Mouse (Mus musculus) gastrocnemius, postnatal 25 days (tissue): ENCODE measurements at regions not wholly inside any gene's neighbourhood (a gene's known extent, or its start where the extent isn't known, plus 50 kb on each side); places are given as distances from the start of the nearest gene placed in this dataset.

ENCODE experiments used
- DNase-seq: peaks from one replicate; pipeline ENCODE4 v3.0.0; 2022

DNA sequence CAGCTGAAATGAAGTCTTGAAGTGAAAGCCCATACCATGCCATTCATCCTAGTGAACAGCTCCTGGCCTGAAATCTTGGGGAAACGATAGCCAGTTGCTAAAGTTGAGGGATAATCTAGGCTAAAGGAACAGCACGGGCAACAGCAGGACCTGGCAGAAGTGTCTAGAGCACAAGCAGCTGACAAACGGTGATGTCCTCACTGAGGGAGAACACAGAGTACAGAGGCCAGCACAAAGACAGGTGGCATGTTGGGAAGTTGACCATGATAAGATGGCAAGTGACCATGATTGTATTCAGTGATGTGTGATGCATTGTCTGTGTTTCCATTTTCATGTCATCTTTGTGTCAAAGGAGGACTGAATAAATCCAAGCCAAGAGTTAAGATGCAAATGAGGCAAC is 212.4 kb upstream of the Ntm start:
- no peak for DNase-seq

- DNase-seq, result no peak
Observed at GRCm38 (mm10) chr9:30183409-30183808, 220.5 kb upstream of the Ntm start.

DNA sequence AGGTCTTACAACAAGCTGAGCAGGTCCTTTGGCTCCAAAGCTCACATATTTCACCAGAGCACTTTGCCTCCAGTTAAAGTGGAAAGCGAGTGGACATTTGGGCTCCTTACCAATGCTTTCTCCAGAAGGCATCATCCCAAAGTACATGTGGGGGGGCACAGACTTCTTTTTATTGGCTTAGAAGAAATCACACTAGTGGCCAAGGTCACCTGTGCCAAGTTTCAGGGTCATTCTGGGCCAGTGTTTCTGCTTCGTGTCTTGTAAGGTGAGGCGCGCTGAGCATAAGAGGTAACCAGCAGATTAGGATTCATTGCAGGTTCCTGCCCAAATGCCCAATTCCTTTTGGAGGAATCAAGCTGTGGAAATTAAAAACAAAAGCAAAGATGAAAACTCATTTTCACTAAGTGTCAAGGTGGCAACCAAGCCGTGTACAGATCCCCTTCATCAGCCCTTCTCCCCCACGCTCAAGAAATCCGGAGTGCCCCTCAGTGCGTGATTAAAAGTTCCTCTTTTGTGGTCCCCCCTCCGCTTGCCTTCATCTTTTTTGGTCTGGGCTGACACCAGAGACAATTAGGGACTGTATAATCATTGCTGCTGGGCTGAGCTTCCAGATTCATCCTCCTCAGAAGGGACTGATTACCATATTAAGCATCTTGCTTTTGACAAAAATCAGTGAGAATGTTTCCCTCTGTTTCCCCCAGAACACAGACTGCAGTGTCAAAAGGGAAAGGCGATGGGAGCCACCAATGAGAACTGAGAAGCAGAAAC is 222.2 kb upstream of the Ntm start:
- DNase-seq, result no peak

DNA sequence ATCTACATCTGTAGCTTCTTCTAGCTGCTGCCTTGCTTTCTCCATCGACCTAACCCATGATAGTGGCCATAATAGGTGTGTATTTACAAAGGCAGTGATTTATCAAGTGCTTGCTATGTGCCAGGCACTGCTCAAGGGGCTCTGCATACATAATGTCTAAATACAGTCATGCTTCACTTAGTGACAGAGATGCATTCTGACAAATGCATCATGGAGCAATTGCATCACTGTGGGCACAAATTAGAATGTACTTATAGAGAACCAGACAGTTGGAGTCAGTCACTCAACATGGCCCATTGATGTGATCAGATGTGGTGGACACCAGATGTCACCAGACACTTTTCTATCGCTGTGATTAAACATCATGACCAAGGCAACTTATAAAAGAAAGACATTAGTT is 223.3 kb upstream of the Ntm start:
- DNase-seq, result no peak

DNA sequence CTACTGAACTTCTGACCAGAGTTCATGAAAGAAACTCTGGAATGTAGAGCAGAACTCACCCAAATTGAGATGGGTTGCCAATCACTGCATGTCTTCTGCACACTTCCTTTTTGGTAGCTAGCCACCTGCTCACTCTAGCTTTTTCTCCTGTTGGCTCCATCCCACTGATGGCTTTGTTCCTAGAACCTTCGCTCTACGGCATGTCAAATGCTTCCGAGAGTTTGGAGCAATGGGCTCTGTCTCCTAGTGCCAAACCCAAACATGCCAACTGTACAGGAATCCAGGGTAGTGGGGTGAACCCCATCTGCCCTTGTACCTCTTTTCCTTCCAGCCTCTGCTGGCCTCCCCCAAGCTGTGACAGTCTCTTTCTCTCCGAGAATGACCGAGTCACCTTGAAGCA is 227.1 kb upstream of the Ntm start:
- DNase-seq, result no peak

GRCm38 (mm10) chr9:30191119-30191518 is 228.2 kb upstream of the Ntm start:
- DNase-seq, result no peak

DNA sequence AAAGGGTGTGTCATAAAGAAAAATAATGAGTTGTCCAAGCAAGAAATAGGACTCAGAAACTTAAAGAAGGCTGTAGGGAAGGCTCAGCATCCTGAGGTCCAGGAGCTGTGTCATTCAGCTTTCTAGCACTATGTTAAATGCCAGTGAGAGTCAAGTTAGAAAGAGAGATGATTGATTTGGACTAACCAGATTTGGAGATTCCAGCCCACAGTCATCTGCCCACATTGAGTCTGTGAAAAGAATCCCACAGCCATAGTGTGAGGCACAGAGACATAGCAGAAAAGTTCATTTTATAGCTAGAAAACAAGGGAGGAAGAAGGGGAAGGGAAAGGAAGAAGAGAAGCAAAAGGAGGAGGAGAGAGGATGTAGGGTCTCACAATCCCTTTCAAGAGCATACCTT is 229.0 kb upstream of the Ntm start:
- DNase-seq, result no peak

DNA sequence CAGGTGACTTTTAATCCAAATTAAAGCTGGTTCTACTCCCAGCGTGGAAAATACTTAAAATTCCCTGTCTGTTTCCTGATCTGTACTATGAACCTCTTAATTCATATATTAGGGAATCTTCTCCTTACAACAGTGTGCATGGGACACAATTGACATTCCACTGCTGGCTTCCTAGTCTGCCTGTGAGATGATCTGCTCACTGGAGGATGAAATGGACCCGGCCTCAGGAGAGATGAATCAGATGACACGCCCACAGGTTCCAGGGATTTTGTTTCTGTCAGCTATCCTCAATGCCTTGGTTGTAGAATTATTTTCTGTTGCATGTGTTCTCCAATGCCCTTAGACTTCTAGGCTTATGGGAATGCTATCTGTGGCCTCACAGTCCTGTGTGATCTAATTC is 231.9 kb upstream of the Ntm start:
- DNase-seq, result no peak

- no peak for DNase-seq
Observed at GRCm38 (mm10) chr9:30202411-30202810, 224.5 kb upstream of the Snx19 start.

- no peak for DNase-seq
Observed at GRCm38 (mm10) chr9:30207631-30208030, 219.3 kb upstream of the Snx19 start.

- no peak for DNase-seq
Observed at GRCm38 (mm10) chr9:30209806-30210205, 217.1 kb upstream of the Snx19 start.

- DNase-seq, result no peak
Observed at GRCm38 (mm10) chr9:30212471-30213075, 214.3 kb upstream of the Snx19 start.

GRCm38 (mm10) chr9:30234501-30235163 is 192.3 kb upstream of the Snx19 start:
- DNase-seq, result no peak

DNA sequence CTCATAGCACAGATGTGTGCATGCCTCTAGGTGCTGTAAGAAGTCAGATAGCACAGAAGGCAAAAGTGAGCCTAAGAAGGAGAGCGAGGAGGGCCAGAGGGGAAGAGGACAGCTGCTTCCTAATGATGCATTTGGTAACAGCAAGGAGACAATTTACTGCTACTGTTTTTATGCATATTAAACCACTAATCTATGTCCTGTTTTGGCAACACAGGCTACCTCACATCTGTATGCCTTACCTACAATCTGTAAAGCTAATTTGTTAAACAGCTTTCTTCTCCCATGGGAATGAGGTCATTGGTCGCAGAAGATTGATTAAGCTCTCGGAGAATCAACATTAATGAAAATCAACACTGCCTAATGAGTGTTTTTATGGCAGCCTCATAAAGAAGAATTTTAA is 191.1 kb upstream of the Snx19 start:
- no peak for DNase-seq

GRCm38 (mm10) chr9:30242107-30242506 is 184.8 kb upstream of the Snx19 start:
- DNase-seq, result no peak

DNA sequence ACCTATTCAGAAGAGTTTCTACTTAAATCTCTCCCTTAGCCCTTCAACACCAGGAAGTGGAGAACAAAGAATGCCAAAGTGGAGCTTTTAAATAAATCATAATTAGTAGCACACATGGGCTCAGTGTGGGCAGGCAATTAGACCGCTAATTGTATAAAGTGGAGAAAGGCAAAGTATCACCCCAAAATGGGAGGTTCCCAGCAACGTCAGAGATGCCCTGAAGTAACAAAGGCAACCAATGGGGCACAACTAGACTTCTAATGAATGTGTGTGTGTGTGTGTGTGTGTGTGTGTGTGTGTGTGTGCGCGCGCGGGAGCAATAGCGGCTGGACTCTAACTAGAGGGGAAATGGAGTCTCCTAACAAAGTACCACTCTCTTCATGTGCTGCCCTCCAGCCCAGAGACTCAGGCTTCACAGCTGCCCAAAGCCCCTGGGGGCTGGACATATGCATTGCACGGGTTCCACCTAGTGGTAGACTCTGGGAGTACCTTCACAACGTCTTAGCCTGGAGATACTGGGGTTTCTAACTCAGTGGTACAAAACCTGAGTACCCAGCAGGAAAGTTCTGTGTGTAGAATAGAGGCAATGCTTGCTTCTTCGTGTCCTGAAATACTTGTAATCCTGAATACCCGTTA is 162.3 kb upstream of the Snx19 start:
- DNase-seq, result peak; percentile 14

- no peak for DNase-seq
Observed at GRCm38 (mm10) chr9:30271081-30271480, 155.8 kb upstream of the Snx19 start.

DNA sequence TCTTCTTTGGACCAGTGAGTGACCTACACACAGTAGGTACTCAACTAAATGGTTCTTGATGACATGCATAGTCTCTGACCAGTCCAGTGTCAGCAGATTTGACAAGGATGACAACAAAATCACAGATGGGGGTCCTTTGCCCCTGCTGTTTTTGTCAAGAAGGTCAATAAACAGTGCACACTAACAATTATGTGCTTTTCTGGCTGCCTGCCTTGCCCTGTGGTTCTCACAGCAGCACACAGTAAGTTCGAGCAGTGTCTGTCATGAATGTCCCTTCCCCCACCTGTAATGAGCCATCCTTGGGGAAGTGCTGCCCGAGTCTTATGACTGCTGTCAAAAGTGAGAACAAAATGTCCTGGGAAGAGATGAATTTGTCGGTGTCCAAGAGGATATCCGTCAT is 153.1 kb upstream of the Snx19 start:
- DNase-seq, result no peak

GRCm38 (mm10) chr9:30278231-30278630 is 148.7 kb upstream of the Snx19 start:
- DNase-seq, result no peak

DNA sequence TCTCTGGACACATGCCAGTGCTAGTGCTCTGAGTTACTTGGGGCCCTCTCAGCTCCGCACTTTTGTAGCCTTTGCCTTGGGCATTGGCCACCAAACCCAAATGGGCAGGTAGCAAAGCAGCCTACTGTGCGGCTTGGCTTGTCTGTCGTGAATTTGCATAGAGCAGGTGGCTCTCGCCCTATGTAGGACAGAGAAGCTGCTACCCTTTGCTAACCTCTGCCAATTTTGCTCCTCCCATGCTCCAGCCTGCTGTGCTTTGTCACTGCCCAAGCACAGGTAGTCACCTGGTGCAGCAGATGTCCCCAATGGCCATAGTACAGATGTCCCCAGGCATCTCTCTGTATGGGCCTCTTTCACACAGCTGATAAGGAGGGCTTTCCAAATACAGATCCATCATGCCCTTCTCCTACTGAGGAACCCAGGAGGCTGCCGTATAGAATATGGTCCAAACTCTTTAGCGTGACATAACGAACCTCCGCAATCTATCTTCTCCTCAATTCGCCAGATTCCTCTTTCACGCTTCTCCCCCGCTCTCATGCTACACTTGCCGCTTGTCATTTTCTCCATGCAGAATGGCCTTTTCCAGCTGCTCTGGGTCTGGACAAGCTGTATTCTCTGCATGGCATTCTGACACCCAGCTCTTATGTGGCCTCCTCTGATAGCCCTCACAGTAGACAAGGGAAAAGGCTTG is 143.7 kb upstream of the Snx19 start:
- no peak for DNase-seq

- no peak for DNase-seq
Observed at GRCm38 (mm10) chr9:30283771-30284148, 143.1 kb upstream of the Snx19 start.

- no peak for DNase-seq
Observed at GRCm38 (mm10) chr9:30284562-30285323, 142.2 kb upstream of the Snx19 start.
